Mouse (Mus musculus) CH12.LX (cell line): ENCODE measurements at regions not wholly inside any gene's neighbourhood (a gene's known extent, or its start where the extent isn't known, plus 50 kb on each side); places are given as distances from the start of the nearest gene placed in this dataset.

ENCODE experiments used
- DNase-seq: peaks from one replicate; pipeline ENCODE4 v3.0.0-alpha.2; 2013; ENCODE audit errors: extremely low read depth
- H3K27ac ChIP-seq: 2 replicates; pipeline ENCODE4 v1.5.1; 2012; ENCODE audit warnings: low read depth, mild to moderate bottlenecking, control low read depth, moderate library complexity; ENCODE audit not compliant: insufficient read depth
- H3K27me3 ChIP-seq: replicated peaks from 2 replicates; pipeline ENCODE3; 2012; ENCODE audit warnings: inconsistent platforms
- H3K36me3 ChIP-seq, 2 experiments: replicated peaks in 1 of 2; 2 replicates each; pipeline versions ENCODE3 to v1.6.1; 2012; ENCODE audit warnings: inconsistent platforms in 1 of 2, low read length in 1 of 2, mild to moderate bottlenecking in 1 of 2, mixed read lengths in 1 of 2, moderate library complexity in 1 of 2; ENCODE audit not compliant: control insufficient read depth in 1 of 2, insufficient read depth in 1 of 2
- H3K4me1 ChIP-seq, 2 experiments: 2 replicates each; pipeline ENCODE4 v1.6.1; 2012; ENCODE audit warnings: inconsistent platforms in 1 of 2, moderate library complexity in 1 of 2; ENCODE audit not compliant: insufficient read depth in 2 of 2, control insufficient read depth in 1 of 2
- H3K4me2 ChIP-seq: 2 replicates; pipeline ENCODE4 v1.6.1; 2012; ENCODE audit warnings: low read depth, mild to moderate bottlenecking, control low read depth; ENCODE audit not compliant: poor library complexity, insufficient read depth, severe bottlenecking
- H3K4me3 ChIP-seq, 3 experiments: fragments of 150-350 bp in 1 of 3; sonication (generic) in 1 of 3; replicated peaks in 1 of 3; 2 replicates each; pipeline versions ENCODE3 to v1.5.1; 2011 to 2012; ENCODE audit warnings: low read depth in 2 of 3, low read length in 2 of 3, mild to moderate bottlenecking in 2 of 3, moderate library complexity in 2 of 3, control low read depth in 1 of 3, improper control_type of control experiment in 1 of 3, inconsistent platforms in 1 of 3, mixed read lengths in 1 of 3; ENCODE audit not compliant: poor library complexity in 1 of 3
- H3K79me2 ChIP-seq: replicated peaks from 2 replicates; pipeline ENCODE4 v1.6.1; 2012; ENCODE audit warnings: mild to moderate bottlenecking, moderate library complexity; ENCODE audit not compliant: control insufficient read depth, poor library complexity, insufficient read depth, severe bottlenecking; ENCODE audit errors: extremely low read depth
- H3K9ac ChIP-seq: 2 replicates; pipeline ENCODE4 v1.6.1; 2012; ENCODE audit warnings: low read depth, mild to moderate bottlenecking, control low read depth, moderate library complexity; ENCODE audit not compliant: insufficient read depth
- H3K9me3 ChIP-seq: replicated peaks from 2 replicates; pipeline ENCODE3; 2012; ENCODE audit warnings: low read length, inconsistent platforms, mixed read lengths
- CHD1 ChIP-seq: IDR thresholded peaks from 2 replicates; pipeline ENCODE4 v1.6.1; 2012; ENCODE audit warnings: low read depth, low read length, improper control_type of control experiment, inconsistent platforms
- CTCF ChIP-seq, 2 experiments: IDR thresholded peaks in 1 of 2; conservative IDR thresholded peaks in 1 of 2; 2 replicates each; pipeline ENCODE4 v1.5.1; 2011 to 2012; ENCODE audit warnings: low read depth in 2 of 2, low read length in 2 of 2, improper control_type of control experiment in 1 of 2, inconsistent platforms in 1 of 2, mild to moderate bottlenecking in 1 of 2, moderate library complexity in 1 of 2
- EP300 ChIP-seq: IDR thresholded peaks from 2 replicates; pipeline ENCODE4 v1.6.1; 2011; ENCODE audit warnings: low read length, improper control_type of control experiment
- ETS1 ChIP-seq: conservative IDR thresholded peaks from 2 replicates; pipeline ENCODE4 v1.6.1; 2012; ENCODE audit warnings: low read depth, mild to moderate bottlenecking, inconsistent platforms, low read length, improper control_type of control experiment, moderate library complexity
- GABPA ChIP-seq: IDR thresholded peaks from 2 replicates; pipeline ENCODE4 v1.6.1; 2012; ENCODE audit warnings: low read depth, low read length, improper control_type of control experiment, inconsistent platforms; ENCODE audit not compliant: insufficient replicate concordance
- IRF4 ChIP-seq: IDR thresholded peaks from 2 replicates; pipeline ENCODE4 v1.6.1; 2014; ENCODE audit warnings: low read depth, mild to moderate bottlenecking, inconsistent platforms, low read length, improper control_type of control experiment
- JUN ChIP-seq: IDR thresholded peaks from 2 replicates; pipeline ENCODE4 v1.6.1; 2011; ENCODE audit warnings: low read depth, mild to moderate bottlenecking, low read length, improper control_type of control experiment, moderate library complexity; ENCODE audit not compliant: insufficient read depth
- JUND ChIP-seq: conservative IDR thresholded peaks from 2 replicates; pipeline ENCODE4 v1.6.1; 2011; ENCODE audit warnings: low read depth, low read length, improper control_type of control experiment
- KAT2A ChIP-seq: IDR thresholded peaks from 2 replicates; pipeline ENCODE4 v1.6.1; 2012; ENCODE audit warnings: low read length, improper control_type of control experiment, inconsistent platforms; ENCODE audit not compliant: insufficient replicate concordance
- MAFK ChIP-seq: IDR thresholded peaks from 2 replicates; pipeline ENCODE4 v1.6.1; 2011; ENCODE audit warnings: low read length, improper control_type of control experiment; ENCODE audit not compliant: insufficient replicate concordance
- MAZ ChIP-seq: IDR thresholded peaks from 2 replicates; pipeline ENCODE4 v1.6.1; 2012; ENCODE audit warnings: low read depth, mild to moderate bottlenecking, inconsistent platforms, low read length, improper control_type of control experiment, moderate library complexity
- MEF2A ChIP-seq: IDR thresholded peaks from 2 replicates; pipeline ENCODE4 v1.6.1; 2014; ENCODE audit warnings: low read depth, mild to moderate bottlenecking, inconsistent platforms, low read length, improper control_type of control experiment, borderline replicate concordance
- MXI1 ChIP-seq: IDR thresholded peaks from 2 replicates; pipeline ENCODE4 v1.6.1; 2011; ENCODE audit warnings: mild to moderate bottlenecking, low read depth, low read length, improper control_type of control experiment
- MYC ChIP-seq: IDR thresholded peaks from 2 replicates; pipeline ENCODE4 v1.6.1; 2011; ENCODE audit warnings: low read depth, mild to moderate bottlenecking, improper control_type of control experiment, low read length
- NELFE ChIP-seq: IDR thresholded peaks from 2 replicates; pipeline ENCODE4 v1.6.1; 2011; ENCODE audit warnings: low read depth, low read length, improper control_type of control experiment
- NRF1 ChIP-seq: IDR thresholded peaks from 2 replicates; pipeline ENCODE4 v1.6.1; 2014; ENCODE audit warnings: low read depth, mild to moderate bottlenecking, inconsistent platforms, low read length, improper control_type of control experiment, moderate library complexity
- PAX5 ChIP-seq: IDR thresholded peaks from 2 replicates; pipeline ENCODE4 v1.6.1; 2012; ENCODE audit warnings: low read length, inconsistent platforms, mixed read lengths
- POLR2A ChIP-seq: IDR thresholded peaks from 2 replicates; pipeline ENCODE4 v1.6.1; 2011; ENCODE audit warnings: low read depth, mild to moderate bottlenecking, improper control_type of control experiment, low read length
- RAD21 ChIP-seq: IDR thresholded peaks from 2 replicates; pipeline ENCODE4 v1.6.1; 2011; ENCODE audit warnings: low read depth, mild to moderate bottlenecking, low read length, improper control_type of control experiment, moderate library complexity
- TBP ChIP-seq: conservative IDR thresholded peaks from 2 replicates; pipeline ENCODE4 v1.6.1; 2011; ENCODE audit warnings: low read depth, low read length, improper control_type of control experiment
- UBTF ChIP-seq: IDR thresholded peaks from 2 replicates; pipeline ENCODE4 v1.6.1; 2012; ENCODE audit warnings: low read depth, mild to moderate bottlenecking, inconsistent platforms, low read length, improper control_type of control experiment, moderate library complexity
- USF1 ChIP-seq: IDR thresholded peaks from 2 replicates; pipeline ENCODE4 v1.6.1; 2014; ENCODE audit warnings: low read depth, mild to moderate bottlenecking, inconsistent platforms, low read length, improper control_type of control experiment
- USF2 ChIP-seq: conservative IDR thresholded peaks from 2 replicates; pipeline ENCODE4 v1.6.1; 2011; ENCODE audit warnings: low read depth, low read length, improper control_type of control experiment
- ZC3H11A ChIP-seq: IDR thresholded peaks from 2 replicates; pipeline ENCODE4 v1.6.1; 2012; ENCODE audit warnings: low read depth, mild to moderate bottlenecking, inconsistent platforms, low read length, improper control_type of control experiment
- ZKSCAN1 ChIP-seq: IDR thresholded peaks from 2 replicates; pipeline ENCODE4 v1.6.1; 2012; ENCODE audit warnings: low read depth, inconsistent platforms, low read length, improper control_type of control experiment, borderline replicate concordance
- ZMIZ1 ChIP-seq: IDR thresholded peaks from 2 replicates; pipeline ENCODE4 v1.6.1; 2012; ENCODE audit warnings: low read depth, mild to moderate bottlenecking, inconsistent platforms, low read length, improper control_type of control experiment
- ZNF384 ChIP-seq: IDR thresholded peaks from 2 replicates; pipeline ENCODE4 v1.6.1; 2012; ENCODE audit warnings: low read depth, low read length, improper control_type of control experiment, inconsistent platforms
- dilution Hi-C: fragments of 300-500 bp; cut with MboI; formaldehyde crosslinking; loops from 2 replicates; pipeline ENCODE4 v1.14.3; 2020; ENCODE audit warnings: low sequenced_read_pairs; ENCODE audit not compliant: extremely low pct_unique_long_range_greater_than_20kb, extremely low pct_ligation_motif_present
- in situ Hi-C: fragments of 300-500 bp; cut with MboI; formaldehyde crosslinking; loops from 3 replicates; pipeline ENCODE4 v1.14.3; 2019; ENCODE audit warnings: low sequenced_read_pairs, low pct_ligation_motif_present, low pct_unique_long_range_greater_than_20kb, mixed read lengths

- Histone ChIP-seq H3K79me2 (no peaks in the 10 kb centered on the region), H3K9me3 (no peaks in the 10 kb centered on the region), H3K4me2 (no peak overlapping the region), H3K4me3 (no peak overlapping the region), H3K27ac (no peak overlapping the region), H3K4me1 (peaks cover 14 to 15% of the 10 kb centered on the region in 2 experiments), H3K27me3 (no peaks in the 10 kb centered on the region), H3K36me3 (no peaks in the 10 kb centered on the region), H3K9ac (no peak overlapping the region)
- in situ Hi-C loops (no loop called here), dilution Hi-C loops (no loop called here)
- no peak for DNase-seq
- TF ChIP-seq ZNF384 (no peak), CTCF (conservative IDR thresholded peaks at IDR 0.05 in 1 of 2, IDR thresholded peaks at IDR 0.05 in 1 of 2; ENCODE audit: low read depth in 2 of 2, low read length in 2 of 2) (no peak), ZKSCAN1 (no peak), ETS1 (no peak), MXI1 (no peak), PAX5 (no peak), UBTF (no peak), KAT2A (no peak), MAZ (no peak), RAD21 (no peak), MYC (no peak), CHD1 (no peak), GABPA (no peak), IRF4 (no peak), ZC3H11A (no peak), ZMIZ1 (no peak), USF1 (no peak), USF2 (no peak), JUN (no peak)
These were observed 549.8 kb downstream of the Nfib start for GRCm38 (mm10) chr4:82155642-82156320.

DNA sequence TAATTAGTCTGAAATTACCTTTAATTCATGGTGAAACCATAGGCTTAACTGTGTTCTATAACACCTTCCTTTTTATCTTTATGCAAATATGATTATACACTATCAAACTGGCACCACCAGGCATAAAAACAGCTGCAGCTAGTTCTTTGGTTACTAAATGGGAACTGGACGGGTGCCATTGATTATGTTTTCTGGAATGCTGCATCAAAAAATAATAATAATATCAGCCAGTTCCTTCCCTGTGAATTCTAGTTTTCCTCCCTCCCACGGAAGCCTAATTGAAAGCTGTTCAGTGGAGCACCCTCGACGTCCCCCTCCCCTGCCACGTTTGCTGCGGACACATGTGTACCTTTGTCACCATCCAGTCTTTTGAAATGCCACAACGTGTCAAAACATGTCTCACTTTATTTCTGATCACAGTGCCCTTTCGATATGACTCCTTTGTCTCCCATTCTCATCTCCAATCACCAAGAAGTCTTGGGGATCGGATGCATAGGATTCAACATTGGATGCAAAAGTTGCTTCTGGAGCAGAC lies 551.5 kb downstream of the Nfib start:
- DNase-seq = no peak

More for the DNA sequence above, 551.5 kb downstream of the Nfib start:
- in situ Hi-C loops = no loop called here
- Histone ChIP-seq H3K9me3 (no peaks in the 10 kb centered on the region), H3K36me3 (no peaks in the 10 kb centered on the region)
- TF ChIP-seq POLR2A (no peak), USF2 (no peak), IRF4 (0 out of 2 replicates have a peak, but pooled peaks have one; percentile 29), TBP (no peak), EP300 (0 out of 2 replicates have a peak, but pooled peaks have one; percentile 5), MEF2A (no peak), ETS1 (no peak), JUN (no peak), GABPA (no peak), MYC (no peak), NELFE (no peak), JUND (no peak), MAZ (no peak), NRF1 (no peak), MAFK (no peak), MXI1 (no peak)
- TF ChIP-seq, all 38 proteins: peak for 2
- H3K27ac ChIP-seq = no peak overlapping the region
- no peaks in the 10 kb centered on the region for H3K27me3 ChIP-seq
- no peak overlapping the region for H3K4me2 ChIP-seq
- H3K4me1 ChIP-seq = peaks cover 6 to 16% of the 10 kb centered on the region in 2 experiments
- H3K79me2 ChIP-seq = no peaks in the 10 kb centered on the region
- no peak overlapping the region for H3K4me3 ChIP-seq
- H3K9ac ChIP-seq = no peak overlapping the region
- dilution Hi-C loops = no loop called here
